Mouse (Mus musculus): ENCODE measurements around the gene Map2k3. TPM values are rescaled to one million over a fixed set of nuclear protein-coding genes. Genes with fewer than 3 reads are reported as not detected.

The Map2k3 gene
- polyA plus RNA-seq (2012; rRNA removed) = 13.3 and 14.5 TPM in 2 replicates

GRCm38 (mm10) chr11:60931869-60932481 is at the start of gene Map2k3:
Map2k3 (plus strand) TSS chr11:60932033.

DNA sequence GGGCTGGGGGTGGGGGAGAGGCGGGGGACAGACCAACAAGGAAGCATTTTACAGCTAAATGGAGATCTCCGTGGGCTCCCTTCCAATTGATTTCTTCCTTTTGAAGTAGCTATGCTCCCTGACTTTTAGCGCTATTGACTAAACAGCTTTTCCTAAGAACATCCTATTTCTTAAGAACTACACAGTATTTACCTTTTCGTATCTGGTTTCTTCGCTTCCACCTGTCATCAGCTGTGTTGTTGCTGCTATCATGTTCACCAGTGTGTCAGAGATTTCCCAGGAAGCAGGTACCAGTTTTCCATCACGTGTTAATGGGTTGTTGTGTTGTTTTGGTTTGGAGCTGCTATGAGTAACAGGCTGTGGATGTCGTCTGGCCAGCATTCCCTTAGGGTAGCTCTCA is 17.3 kb upstream of the Map2k3 start, which contains the start of gene Natd1:
Natd1 (minus strand) TSS at position 260 of the 400 bp plus-strand sequence.

Other genes with a start within 250 kb of the Map2k3 start
- 67.8 and 72.7 TPM in 2 replicates for gene Llgl1, start 232.3 kb upstream of the Map2k3 start, polyA plus RNA-seq (2012; rRNA removed)
- 152 and 161 TPM in 2 replicates for gene Flii, start 204.8 kb upstream of the Map2k3 start, polyA plus RNA-seq (2012; rRNA removed)
- gene Mief2, start 203.6 kb upstream of the Map2k3 start, polyA plus RNA-seq (2012; rRNA removed) = 26.7 and 28.2 TPM in 2 replicates
- 7.4 and 8.2 TPM in 2 replicates for gene Top3a, start 154.7 kb upstream of the Map2k3 start, polyA plus RNA-seq (2012; rRNA removed)
- gene Smcr8, start 154.5 kb upstream of the Map2k3 start, polyA plus RNA-seq (2012; rRNA removed) = 9.8 and 10.1 TPM in 2 replicates
- gene Shmt1, start 120.3 kb upstream of the Map2k3 start, polyA plus RNA-seq (2012; rRNA removed) = 4.2 and 6.5 TPM in 2 replicates
- 17.2 and 17.9 TPM in 2 replicates for gene Dhrs7b, start 101.4 kb upstream of the Map2k3 start, polyA plus RNA-seq (2012; rRNA removed)
- 62.0 and 66.9 TPM in 2 replicates for gene Tmem11, start 52.8 kb upstream of the Map2k3 start, polyA plus RNA-seq (2012; rRNA removed)
- 29.0 and 31.0 TPM in 2 replicates for gene Natd1, start 17.3 kb upstream of the Map2k3 start, polyA plus RNA-seq (2012; rRNA removed)
- 8.8 and 9.4 TPM in 2 replicates for gene Kcnj12, start 90.5 kb downstream of the Map2k3 start, polyA plus RNA-seq (2012; rRNA removed)
- gene Tnfrsf13b, start 194.7 kb downstream of the Map2k3 start, polyA plus RNA-seq (2012; rRNA removed) = 1.4 and 1.9 TPM in 2 replicates
- 339 and 395 TPM in 2 replicates for gene Usp22, start 243.0 kb downstream of the Map2k3 start, polyA plus RNA-seq (2012; rRNA removed)

Data from central nervous system, embryonic 18 days (tissue).